23 mouse cellular contexts compared by ENCODE assay signal in the genomic region with DNA sequence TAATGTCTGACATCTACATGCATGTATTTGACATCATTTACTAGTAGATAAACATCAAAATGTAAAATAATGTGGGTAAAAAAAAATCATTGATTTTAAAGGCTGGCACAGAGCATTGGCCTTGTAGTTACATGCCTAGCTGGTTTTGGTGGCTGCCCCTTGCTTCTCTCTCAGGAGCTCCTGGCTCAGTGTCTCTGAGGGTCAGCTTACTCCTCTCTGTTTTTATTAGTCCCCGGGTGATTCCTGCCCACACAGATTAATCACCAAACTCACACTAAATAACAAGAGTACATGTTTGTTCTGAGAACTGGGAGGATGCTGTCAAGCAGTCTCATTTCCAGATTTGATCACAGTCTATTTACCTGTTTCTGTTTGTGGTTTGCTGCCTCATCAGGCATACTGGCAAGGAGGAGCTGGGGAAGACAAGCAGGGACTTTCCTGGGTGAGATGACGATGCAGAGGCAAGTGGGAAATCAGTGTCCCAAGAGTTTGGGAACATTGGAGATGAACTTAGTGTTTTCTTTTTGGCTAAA.
"Had no signal": no experiment of that assay in that cellular context is flagged by ENCODE, and none has a peak within 500 bp of the region (broad histone marks: within the 10 kb centered on the region; RNA-seq: fewer than 3 reads in every experiment).

No protein-coding gene starts in this region.

- H3K4me2 ChIP-seq: heart, embryonic 11.5 days; heart, embryonic 13.5 days; heart, embryonic 15.5 days; hindbrain, embryonic 13.5 days; hindbrain, embryonic 15.5 days; limb, embryonic 13.5 days; limb, embryonic 15.5 days; liver, embryonic 12.5 days had no signal

- DNase-seq: gastrocnemius, postnatal 14 days; gastrocnemius, postnatal 36 days; heart, adult 11 months; heart, adult 2 months; heart, postnatal 14 days; heart, postnatal 36 days; kidney, adult 11 months; kidney, postnatal 25 days; layer of hippocampus, adult 9-11 months; layer of hippocampus, postnatal 36 days; left cerebral cortex, postnatal 4 days; lung, adult 18-20 months had no signal

- H3K27ac ChIP-seq: heart, adult 2 months; heart, embryonic 13.5 days; heart, embryonic 15.5 days; hindbrain, embryonic 13.5 days; hindbrain, embryonic 15.5 days; hindbrain, postnatal 0 days; limb, embryonic 13.5 days; limb, embryonic 15.5 days; liver, embryonic 12.5 days; liver, embryonic 14.5 days had no signal

- H3K9me3 ChIP-seq: heart, embryonic 13.5 days; heart, embryonic 15.5 days; hindbrain, embryonic 13.5 days; hindbrain, embryonic 15.5 days; limb, embryonic 13.5 days; limb, embryonic 15.5 days; liver, embryonic 12.5 days had no signal

- H3K36me3 ChIP-seq: heart, embryonic 13.5 days; heart, embryonic 15.5 days; hindbrain, embryonic 13.5 days; hindbrain, embryonic 15.5 days; limb, embryonic 13.5 days; limb, embryonic 15.5 days; liver, embryonic 12.5 days had no signal

- H3K9ac ChIP-seq: heart, embryonic 13.5 days; heart, embryonic 15.5 days; hindbrain, embryonic 13.5 days; hindbrain, embryonic 15.5 days; limb, embryonic 13.5 days; limb, embryonic 15.5 days; liver, embryonic 12.5 days; liver, embryonic 14.5 days had no signal

- H3K4me1 ChIP-seq: heart, embryonic 13.5 days; heart, embryonic 15.5 days; hindbrain, embryonic 13.5 days; hindbrain, embryonic 15.5 days; limb, embryonic 13.5 days; limb, embryonic 15.5 days; liver, embryonic 12.5 days had no signal

- H3K27me3 ChIP-seq: heart, embryonic 13.5 days; heart, embryonic 15.5 days; hindbrain, embryonic 13.5 days; hindbrain, embryonic 15.5 days; limb, embryonic 13.5 days; limb, embryonic 15.5 days; liver, embryonic 12.5 days had no signal

- H3K4me3 ChIP-seq: heart, adult 2 months; heart, embryonic 13.5 days; heart, embryonic 15.5 days; hindbrain, embryonic 13.5 days; hindbrain, embryonic 15.5 days; limb, embryonic 13.5 days; limb, embryonic 15.5 days; liver, embryonic 12.5 days had no signal

- ATAC-seq: hindbrain, postnatal 0 days; intestine, embryonic 16.5 days; liver, embryonic 12.5 days had no signal
